Mouse (Mus musculus) bone marrow macrophage, adult 2 months (primary cell): Measurements from ENCODE around the gene Grid1. TPM values are rescaled to one million over a fixed set of nuclear protein-coding genes. Genes with fewer than 3 reads are reported as not detected.

Experiments
- H3K27ac ChIP-seq: 2 replicates; pipeline ENCODE4 v1.5.1; 2012; ENCODE audit warnings: low read depth, low read length; ENCODE audit not compliant: insufficient read depth
- H3K4me1 ChIP-seq: 2 replicates; pipeline ENCODE4 v1.6.1; 2012; ENCODE audit warnings: low read length; ENCODE audit not compliant: control insufficient read depth, insufficient read depth
- H3K4me3 ChIP-seq: 2 replicates; pipeline ENCODE4 v1.5.1; 2012; ENCODE audit warnings: mild to moderate bottlenecking, low read length, moderate library complexity; ENCODE audit not compliant: insufficient read depth
- CTCF ChIP-seq: IDR thresholded peaks from 2 replicates; pipeline ENCODE4 v1.5.1; 2012; ENCODE audit warnings: low read depth, mild to moderate bottlenecking, low read length, moderate library complexity
- POLR2A ChIP-seq: IDR thresholded peaks from 2 replicates; pipeline ENCODE4 v1.6.1; 2012; ENCODE audit warnings: mild to moderate bottlenecking, low read depth, low read length, borderline replicate concordance
- polyA plus RNA-seq: library from polyadenylated mRNA; stranded (reverse); fragments of >200 nt; gene quantifications from 2 replicates; pipeline ENCODE4 v1.2.4, GENCODE M21; 2012; ENCODE audit not compliant: missing spikeins, insufficient read depth, insufficient read length

Gene Grid1
- polyA plus RNA-seq, 1 experiment, result not detected

GRCm38 (mm10) chr14:34868513-34869260 is 48.8 kb downstream of the Grid1 start:
- no peaks in the 10 kb centered on the region for H3K4me1 ChIP-seq
- H3K27ac ChIP-seq, result no peak overlapping the region
- no peak overlapping the region for H3K4me3 ChIP-seq
- TF ChIP-seq POLR2A, result no peak

GRCm38 (mm10) chr14:34879996-34880395 is 60.1 kb downstream of the Grid1 start:
- Histone ChIP-seq H3K27ac (no peak overlapping the region), H3K4me3 (no peak overlapping the region)
- TF ChIP-seq CTCF, result no peak
- no peak for TF ChIP-seq POLR2A

GRCm38 (mm10) chr14:34880431-34881421 is 60.8 kb downstream of the Grid1 start:
- no peak for TF ChIP-seq POLR2A
- TF ChIP-seq CTCF, result no peak
- H3K4me1 ChIP-seq, result no peaks in the 10 kb centered on the region
- H3K4me3 ChIP-seq, result no peak overlapping the region
- no peak overlapping the region for H3K27ac ChIP-seq

More at GRCm38 (mm10) chr14:34879996-34880395, 60.1 kb downstream of the Grid1 start:
- H3K4me1 ChIP-seq, result no peaks in the 10 kb centered on the region

- no peak overlapping the region for H3K4me3 ChIP-seq
- TF ChIP-seq CTCF (no peak), POLR2A (no peak)
Measured at GRCm38 (mm10) chr14:34884194-34884593, 64.3 kb downstream of the Grid1 start.

GRCm38 (mm10) chr14:34884611-34885010 is 64.7 kb downstream of the Grid1 start:
- TF ChIP-seq POLR2A (no peak), CTCF (no peak)
- no peaks in the 10 kb centered on the region for H3K4me1 ChIP-seq

More at GRCm38 (mm10) chr14:34884194-34884593, 64.3 kb downstream of the Grid1 start:
- Histone ChIP-seq H3K27ac (no peak overlapping the region), H3K4me1 (no peaks in the 10 kb centered on the region)

GRCm38 (mm10) chr14:34891769-34892532 is 72.0 kb downstream of the Grid1 start:
- H3K4me3 ChIP-seq, result no peak overlapping the region
- no peak overlapping the region for H3K27ac ChIP-seq
- TF ChIP-seq POLR2A (no peak), CTCF (no peak)
- no peaks in the 10 kb centered on the region for H3K4me1 ChIP-seq

More at GRCm38 (mm10) chr14:34884611-34885010, 64.7 kb downstream of the Grid1 start:
- H3K4me3 ChIP-seq, result no peak overlapping the region
- H3K27ac ChIP-seq, result no peak overlapping the region

- Histone ChIP-seq H3K4me3 (no peak overlapping the region), H3K27ac (no peak overlapping the region), H3K4me1 (no peaks in the 10 kb centered on the region)
- TF ChIP-seq CTCF (no peak), POLR2A (no peak)
Measured at GRCm38 (mm10) chr14:34896253-34896982, 76.5 kb downstream of the Grid1 start.

GRCm38 (mm10) chr14:34903854-34904253 is 83.9 kb downstream of the Grid1 start:
- H3K4me3 ChIP-seq, result no peak overlapping the region
- TF ChIP-seq POLR2A (no peak), CTCF (no peak)
- H3K27ac ChIP-seq, result no peak overlapping the region
- H3K4me1 ChIP-seq, result no peaks in the 10 kb centered on the region

GRCm38 (mm10) chr14:34905697-34906096 is 85.8 kb downstream of the Grid1 start:
- TF ChIP-seq CTCF, result no peak
- TF ChIP-seq POLR2A, result no peak
- no peaks in the 10 kb centered on the region for H3K4me1 ChIP-seq
- H3K4me3 ChIP-seq, result no peak overlapping the region
- no peak overlapping the region for H3K27ac ChIP-seq
